Mouse (Mus musculus) limb, embryonic 14.5 days (tissue): ENCODE measurements at regions not wholly inside any gene's neighbourhood (a gene's known extent, or its start where the extent isn't known, plus 50 kb on each side); places are given as distances from the start of the nearest gene placed in this dataset.
"Not testable (repeated sequence)": the region's sequence is repeated elsewhere in the genome, so short reads cannot be mapped to it uniquely, and the experiment has no call there.

ENCODE experiments used
- ATAC-seq: fragments of 200-750 bp; cut with Nextera tagmentation; 2 replicates; pipeline ENCODE4 v1.8.0; 2017; ENCODE audit warnings: low read depth, moderate number of reproducible peaks, moderate TSS enrichment; ENCODE audit not compliant: low FRiP score
- DNase-seq: peaks from one replicate; pipeline ENCODE4 v3.0.0-alpha.2; 2015; ENCODE audit warnings: low spot score
- H3K27ac ChIP-seq: fragments of 300-500 bp; sonication (generic); replicated peaks from 2 replicates; pipeline ENCODE4 v1.5.1; 2014; ENCODE audit warnings: low read depth, mild to moderate bottlenecking, low read length, moderate library complexity, mixed read lengths
- H3K27me3 ChIP-seq: fragments of 300-500 bp; sonication (generic); 2 replicates; pipeline ENCODE4 v1.6.1; 2014; ENCODE audit warnings: low read length, mixed read lengths; ENCODE audit not compliant: control insufficient read depth, insufficient read depth
- H3K36me3 ChIP-seq: fragments of 300-500 bp; sonication (generic); 2 replicates; pipeline ENCODE4 v1.6.1; 2014; ENCODE audit warnings: mild to moderate bottlenecking, low read length, moderate library complexity, mixed read lengths; ENCODE audit not compliant: control insufficient read depth, insufficient read depth
- H3K4me1 ChIP-seq: fragments of 300-500 bp; sonication (generic); 2 replicates; pipeline ENCODE4 v1.6.1; 2014; ENCODE audit warnings: antibody characterized with exemption, low read length, mixed read lengths; ENCODE audit not compliant: control insufficient read depth, insufficient read depth
- H3K4me2 ChIP-seq: fragments of 300-500 bp; sonication (generic); replicated peaks from 2 replicates; pipeline ENCODE4 v1.6.1; 2014; ENCODE audit warnings: low read depth, mild to moderate bottlenecking, low read length, moderate library complexity; ENCODE audit not compliant: severe bottlenecking
- H3K4me3 ChIP-seq: fragments of 300-500 bp; sonication (generic); replicated peaks from 2 replicates; pipeline ENCODE4 v1.5.1; 2014; ENCODE audit warnings: low read length
- H3K9ac ChIP-seq: fragments of 300-500 bp; sonication (generic); 2 replicates; pipeline ENCODE4 v1.6.1; 2014; ENCODE audit warnings: mild to moderate bottlenecking, low read depth, low read length, moderate library complexity; ENCODE audit not compliant: severe bottlenecking
- H3K9me3 ChIP-seq: fragments of 300-500 bp; sonication (generic); 2 replicates; pipeline ENCODE4 v1.6.1; 2016; ENCODE audit warnings: low read length; ENCODE audit not compliant: control insufficient read depth
- POLR2A ChIP-seq: fragments of 200-500 bp; IDR thresholded peaks from 2 replicates; pipeline ENCODE4 v1.8.0; 2012; ENCODE audit warnings: inconsistent platforms, mild to moderate bottlenecking, moderate library complexity, borderline replicate concordance; ENCODE audit not compliant: insufficient read depth, insufficient read length; ENCODE audit errors: extremely low read depth
- WGBS: fragments of 180-500 bp; shearing (Covaris S2); extraction: QIAGEN DNeasy Blood & Tissue Kit; methylation state at CpG from one replicate; pipeline ENCODE4 v1.1.7; 2014; 5-methylcytosine and 5-hydroxymethylcytosine counted together

GRCm38 (mm10) chr3:6926737-6927136 lies 306.5 kb upstream of the 1700008P02Rik start:
- H3K27ac ChIP-seq: no peak overlapping the region
- H3K9ac ChIP-seq: no peak overlapping the region
- no peaks in the 10 kb centered on the region for H3K36me3 ChIP-seq
- no peak for TF ChIP-seq POLR2A
- ATAC-seq: peak; percentile 69; the same call in 1 of the 2 replicates
- peaks cover 8% of the 10 kb centered on the region for H3K4me1 ChIP-seq
- no peaks in the 10 kb centered on the region for H3K9me3 ChIP-seq
- H3K4me3 ChIP-seq: no peak overlapping the region
- H3K27me3 ChIP-seq: no peaks in the 10 kb centered on the region
- WGBS: 11% methylated on average over 1 of the region's 1 CpGs
- DNase-seq: no peak
- no peak overlapping the region for H3K4me2 ChIP-seq

GRCm38 (mm10) chr3:6922647-6923046 lies 302.4 kb upstream of the 1700008P02Rik start:
- H3K4me3 ChIP-seq, H3K4me1 ChIP-seq, H3K4me2 ChIP-seq, H3K9ac ChIP-seq, H3K27ac ChIP-seq, ATAC-seq, H3K27me3 ChIP-seq, H3K9me3 ChIP-seq, DNase-seq, H3K36me3 ChIP-seq: not testable (repeated sequence)
- 65% methylated on average over 2 of the region's 2 CpGs for WGBS

- H3K36me3 ChIP-seq: no peaks in the 10 kb centered on the region
- no peak overlapping the region for H3K4me2 ChIP-seq
- no peaks in the 10 kb centered on the region for H3K4me1 ChIP-seq
- H3K27ac ChIP-seq: no peak overlapping the region
- ATAC-seq (0 out of 2 replicates have a peak, but pooled peaks have one; percentile 26), DNase-seq (no peak)
- no peak overlapping the region for H3K4me3 ChIP-seq
- H3K27me3 ChIP-seq: no peaks in the 10 kb centered on the region
- H3K9me3 ChIP-seq: no peaks in the 10 kb centered on the region
- WGBS: 17% methylated on average over 3 of the region's 3 CpGs
- H3K9ac ChIP-seq: no peak overlapping the region
- TF ChIP-seq POLR2A: no peak
These were observed 300.0 kb upstream of the 1700008P02Rik start for GRCm38 (mm10) chr3:6920253-6920652.

GRCm38 (mm10) chr3:6887936-6888335 lies 267.7 kb upstream of the 1700008P02Rik start:
- Histone ChIP-seq H3K9me3 (no peaks in the 10 kb centered on the region), H3K27me3 (no peaks in the 10 kb centered on the region), H3K4me2 (no peak overlapping the region), H3K4me3 (no peak overlapping the region), H3K36me3 (no peaks in the 10 kb centered on the region), H3K9ac (no peak overlapping the region), H3K27ac (no peak overlapping the region), H3K4me1 (no peaks in the 10 kb centered on the region)
- 20% methylated on average over 1 of the region's 1 CpGs for WGBS
- ATAC-seq (no peak), DNase-seq (no peak)
- no peak for TF ChIP-seq POLR2A

GRCm38 (mm10) chr3:6887053-6887700 lies 266.9 kb upstream of the 1700008P02Rik start:
- Histone ChIP-seq H3K27ac (no peak overlapping the region), H3K9ac (no peak overlapping the region), H3K36me3 (no peaks in the 10 kb centered on the region), H3K4me2 (no peak overlapping the region), H3K9me3 (no peaks in the 10 kb centered on the region), H3K27me3 (no peaks in the 10 kb centered on the region), H3K4me1 (no peaks in the 10 kb centered on the region), H3K4me3 (no peak overlapping the region)
- TF ChIP-seq POLR2A: no peak
- 24% methylated on average over 7 of the region's 7 CpGs for WGBS
- DNase-seq (no peak), ATAC-seq (no peak)
